Mouse (Mus musculus) neural tube, embryonic 15.5 days (tissue): Measurements from ENCODE around the gene Cd200. TPM values are rescaled to one million over a fixed set of nuclear protein-coding genes. Genes with fewer than 3 reads are reported as not detected.

Experiments used
- ATAC-seq: fragments of 200-750 bp; cut with Nextera tagmentation; 2 replicates; pipeline ENCODE4 v1.8.0; 2017; ENCODE audit warnings: mild to moderate bottlenecking, moderate TSS enrichment, moderate library complexity; ENCODE audit not compliant: low FRiP score
- H3K27ac ChIP-seq: fragments of 300-500 bp; sonication (generic); replicated peaks from 2 replicates; pipeline ENCODE4 v1.5.1; 2015; ENCODE audit warnings: mild to moderate bottlenecking, inconsistent platforms
- H3K27me3 ChIP-seq: fragments of 300-500 bp; sonication (generic); replicated peaks from 2 replicates; pipeline ENCODE4 v1.6.1; 2015; ENCODE audit warnings: inconsistent platforms
- H3K36me3 ChIP-seq: fragments of 300-500 bp; sonication (generic); 2 replicates; pipeline ENCODE4 v1.6.1; 2015; ENCODE audit warnings: inconsistent platforms
- H3K4me1 ChIP-seq: fragments of 300-500 bp; sonication (generic); 2 replicates; pipeline ENCODE4 v1.6.1; 2015; ENCODE audit warnings: inconsistent platforms
- H3K4me2 ChIP-seq: fragments of 300-500 bp; sonication (generic); 2 replicates; pipeline ENCODE4 v1.6.1; 2015; ENCODE audit warnings: inconsistent platforms, mild to moderate bottlenecking, moderate library complexity
- H3K4me3 ChIP-seq: fragments of 300-500 bp; sonication (generic); replicated peaks from 2 replicates; pipeline ENCODE4 v1.5.1; 2015; ENCODE audit warnings: mild to moderate bottlenecking, inconsistent platforms
- H3K9ac ChIP-seq: fragments of 300-500 bp; sonication (generic); replicated peaks from 2 replicates; pipeline ENCODE4 v1.6.1; 2015; ENCODE audit warnings: mild to moderate bottlenecking, inconsistent platforms
- H3K9me3 ChIP-seq: fragments of 300-500 bp; sonication (generic); replicated peaks from 2 replicates; pipeline ENCODE4 v1.6.1; 2016; ENCODE audit warnings: inconsistent platforms
- WGBS: fragments of 180-500 bp; shearing (Covaris S2); methylation state at CpG from one replicate; pipeline ENCODE4 v1.1.7; 2015; ENCODE audit warnings: mixed read lengths; 5-methylcytosine and 5-hydroxymethylcytosine counted together
- polyA plus RNA-seq: library from polyadenylated mRNA; unstranded; fragments of >200 nt; fragmentation: Nextera tagmentation; extraction: Ambion mirVana; gene quantifications from 2 replicates; pipeline ENCODE4 v1.2.1, GENCODE M21; 2015

Gene Cd200
- polyA plus RNA-seq, 1 experiment from 2014 or later = 354 TPM

DNA sequence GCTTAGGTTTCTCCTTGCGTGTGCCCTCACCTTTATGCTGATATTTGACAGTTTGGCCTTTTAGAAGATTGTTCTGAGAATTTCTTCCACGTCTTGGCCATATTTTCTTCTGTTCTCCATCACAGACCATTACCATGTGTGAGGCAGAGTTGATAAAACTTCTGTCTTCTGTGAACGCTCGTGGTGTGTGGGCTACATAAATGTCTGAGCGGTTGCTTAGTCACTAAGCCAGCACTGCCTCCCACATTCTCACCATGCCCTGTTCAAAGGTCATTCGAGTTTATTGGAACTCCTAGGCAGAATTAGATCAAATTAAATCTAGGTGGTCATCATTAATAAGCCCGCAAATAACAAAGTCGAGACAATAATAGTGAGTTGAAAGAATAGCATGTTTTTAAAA, 76.3 kb downstream of the Cd200 start:
- 80% methylated on average over 8 of the region's 8 CpGs for WGBS
- no peak for ATAC-seq
- H3K4me3 ChIP-seq = no peak overlapping the region
- no peak overlapping the region for H3K4me2 ChIP-seq
- H3K36me3 ChIP-seq = no peaks in the 10 kb centered on the region
- H3K4me1 ChIP-seq = no peaks in the 10 kb centered on the region
- H3K27ac ChIP-seq = no peak overlapping the region
- no peaks in the 10 kb centered on the region for H3K27me3 ChIP-seq
- no peak overlapping the region for H3K9ac ChIP-seq
- no peaks in the 10 kb centered on the region for H3K9me3 ChIP-seq

Other genes with a start within 250 kb of the Cd200 start
- gene Btla, start 184.7 kb downstream of the Cd200 start, polyA plus RNA-seq = 0.08 and 0.63 TPM in 2 replicates
- 0.08 TPM in 1 of 2 replicates, not detected in the other for gene Gm609, start 83.9 kb upstream of the Cd200 start, polyA plus RNA-seq
- not detected in 2 replicates for gene Gm17783, start 123.0 kb upstream of the Cd200 start, polyA plus RNA-seq
- gene Slc9c1, start 126.3 kb upstream of the Cd200 start, polyA plus RNA-seq = not detected in 2 replicates
- gene Gcsam, start 201.3 kb upstream of the Cd200 start, polyA plus RNA-seq = 0.26 TPM in 1 of 2 replicates, not detected in the other
- 0.29 TPM in 1 of 2 replicates, not detected in the other for gene BC016579, start 245.0 kb upstream of the Cd200 start, polyA plus RNA-seq